Mouse (Mus musculus): ENCODE results near the gene Nr5a2. TPM values are rescaled to one million over a fixed set of nuclear protein-coding genes. Genes with fewer than 3 reads are reported as not detected.

The Nr5a2 gene
- total and polyA plus RNA-seq, 3 experiments: 0.16 TPM; not detected in 2

- H3K27me3 ChIP-seq (ENCODE audit: insufficient read depth, low read length): no peaks in the 10 kb centered on the region; the same call in 1 of the 2 replicates
- no peaks in the 10 kb centered on the region for H3K4me1 ChIP-seq (ENCODE audit: insufficient read depth, low read depth, low read length)
- no peak for DNase-seq (ENCODE audit: low spot score)
- no peak for ATAC-seq (ENCODE audit: extremely low read depth, insufficient number of reproducible peaks, low FRiP score, poor library complexity, severe bottlenecking)
- H3K9me3 ChIP-seq (replicated peaks): peaks cover 62% of the 10 kb centered on the region
- no peaks in the 10 kb centered on the region for H3K36me3 ChIP-seq (replicated peaks)
- TF ChIP-seq GATA1 (IDR thresholded peaks at IDR 0.05; ENCODE audit: borderline replicate concordance, low read length) (no peak), POLR2AphosphoS5 (IDR thresholded peaks at IDR 0.05; ENCODE audit: insufficient replicate concordance, low read depth, low read length) (no peak), TAL1 (conservative IDR thresholded peaks at IDR 0.05; ENCODE audit: low read depth, low read length) (no peak), GATA2 (IDR thresholded peaks at IDR 0.05; ENCODE audit: borderline replicate concordance, low read depth, low read length) (no peak), CTCF (IDR thresholded peaks at IDR 0.05; ENCODE audit: low read depth, low read length) (no peak)
- H3K4me3 ChIP-seq (ENCODE audit: low read depth, low read length): no peak overlapping the region; the same call in 1 of the 2 replicates
Observed at GRCm38 (mm10) chr1:136946806-136947393, 13.3 kb downstream of the Nr5a2 start.

- ATAC-seq (ENCODE audit: extremely low read depth, insufficient number of reproducible peaks, low FRiP score, poor library complexity, severe bottlenecking): no peak
- Histone ChIP-seq H3K27me3 (ENCODE audit: insufficient read depth, low read length) (no peaks in the 10 kb centered on the region; the same call in 1 of the 2 replicates), H3K4me1 (ENCODE audit: insufficient read depth, low read depth, low read length) (no peaks in the 10 kb centered on the region), H3K36me3 (replicated peaks) (no peaks in the 10 kb centered on the region), H3K4me3 (ENCODE audit: low read depth, low read length) (no peak overlapping the region), H3K9me3 (replicated peaks) (peaks cover 61% of the 10 kb centered on the region)
- DNase-seq (ENCODE audit: low spot score): no peak
- TF ChIP-seq GATA1 (IDR thresholded peaks at IDR 0.05; ENCODE audit: borderline replicate concordance, low read length): no peak
- TF ChIP-seq CTCF (IDR thresholded peaks at IDR 0.05; ENCODE audit: low read depth, low read length): no peak
- TF ChIP-seq TAL1 (conservative IDR thresholded peaks at IDR 0.05; ENCODE audit: low read depth, low read length): no peak
- no peak for TF ChIP-seq GATA2 (IDR thresholded peaks at IDR 0.05; ENCODE audit: borderline replicate concordance, low read depth, low read length)
- no peak for TF ChIP-seq POLR2AphosphoS5 (IDR thresholded peaks at IDR 0.05; ENCODE audit: insufficient replicate concordance, low read depth, low read length)
Observed at GRCm38 (mm10) chr1:136946404-136946803, 13.8 kb downstream of the Nr5a2 start.

GRCm38 (mm10) chr1:136945876-136946275, 14.4 kb downstream of the Nr5a2 start:
- Histone ChIP-seq H3K4me1 (ENCODE audit: insufficient read depth, low read depth, low read length) (no peaks in the 10 kb centered on the region), H3K36me3 (replicated peaks) (no peaks in the 10 kb centered on the region), H3K9me3 (replicated peaks) (peaks cover 57% of the 10 kb centered on the region), H3K27me3 (ENCODE audit: insufficient read depth, low read length) (no peaks in the 10 kb centered on the region; the same call in 1 of the 2 replicates), H3K4me3 (ENCODE audit: low read depth, low read length) (no peak overlapping the region)
- DNase-seq (ENCODE audit: low spot score) (no peak), ATAC-seq (ENCODE audit: extremely low read depth, insufficient number of reproducible peaks, low FRiP score, poor library complexity, severe bottlenecking) (no peak)
- TF ChIP-seq POLR2AphosphoS5 (IDR thresholded peaks at IDR 0.05; ENCODE audit: insufficient replicate concordance, low read depth, low read length) (no peak), GATA2 (IDR thresholded peaks at IDR 0.05; ENCODE audit: borderline replicate concordance, low read depth, low read length) (no peak), CTCF (IDR thresholded peaks at IDR 0.05; ENCODE audit: low read depth, low read length) (no peak), TAL1 (conservative IDR thresholded peaks at IDR 0.05; ENCODE audit: low read depth, low read length) (no peak), GATA1 (IDR thresholded peaks at IDR 0.05; ENCODE audit: borderline replicate concordance, low read length) (no peak)

- Histone ChIP-seq H3K27me3 (ENCODE audit: insufficient read depth, low read length) (no peaks in the 10 kb centered on the region; the same call in 1 of the 2 replicates), H3K4me1 (ENCODE audit: insufficient read depth, low read depth, low read length) (no peaks in the 10 kb centered on the region), H3K36me3 (replicated peaks) (no peaks in the 10 kb centered on the region), H3K9me3 (replicated peaks) (peaks cover 58% of the 10 kb centered on the region), H3K4me3 (ENCODE audit: low read depth, low read length) (no peak overlapping the region)
- TF ChIP-seq CTCF (IDR thresholded peaks at IDR 0.05; ENCODE audit: low read depth, low read length) (no peak), POLR2AphosphoS5 (IDR thresholded peaks at IDR 0.05; ENCODE audit: insufficient replicate concordance, low read depth, low read length) (no peak), TAL1 (conservative IDR thresholded peaks at IDR 0.05; ENCODE audit: low read depth, low read length) (no peak), GATA1 (IDR thresholded peaks at IDR 0.05; ENCODE audit: borderline replicate concordance, low read length) (no peak)
- ATAC-seq (ENCODE audit: extremely low read depth, insufficient number of reproducible peaks, low FRiP score, poor library complexity, severe bottlenecking): no peak
- DNase-seq (ENCODE audit: low spot score): no peak
Observed at GRCm38 (mm10) chr1:136945426-136945825, 14.8 kb downstream of the Nr5a2 start.

GRCm38 (mm10) chr1:136940603-136941002, 19.6 kb downstream of the Nr5a2 start:
- H3K36me3 ChIP-seq (replicated peaks): no peaks in the 10 kb centered on the region
- peaks cover 48% of the 10 kb centered on the region for H3K9me3 ChIP-seq (replicated peaks)
- no peaks in the 10 kb centered on the region for H3K27me3 ChIP-seq (ENCODE audit: insufficient read depth, low read length)
- no peak for DNase-seq (ENCODE audit: low spot score)
- no peak for ATAC-seq (ENCODE audit: extremely low read depth, insufficient number of reproducible peaks, low FRiP score, poor library complexity, severe bottlenecking)
- no peak overlapping the region for H3K4me3 ChIP-seq (ENCODE audit: low read depth, low read length)
- no peak for TF ChIP-seq GATA1 (IDR thresholded peaks at IDR 0.05; ENCODE audit: borderline replicate concordance, low read length)
- no peak for TF ChIP-seq POLR2AphosphoS5 (IDR thresholded peaks at IDR 0.05; ENCODE audit: insufficient replicate concordance, low read depth, low read length)
- TF ChIP-seq TAL1 (conservative IDR thresholded peaks at IDR 0.05; ENCODE audit: low read depth, low read length): no peak
- TF ChIP-seq GATA2 (IDR thresholded peaks at IDR 0.05; ENCODE audit: borderline replicate concordance, low read depth, low read length): no peak
- no peak for TF ChIP-seq CTCF (IDR thresholded peaks at IDR 0.05; ENCODE audit: low read depth, low read length)
- no peaks in the 10 kb centered on the region for H3K4me1 ChIP-seq (ENCODE audit: insufficient read depth, low read depth, low read length)

GRCm38 (mm10) chr1:136939220-136939619, 21.0 kb downstream of the Nr5a2 start:
- Histone ChIP-seq H3K27me3 (ENCODE audit: insufficient read depth, low read length) (no peaks in the 10 kb centered on the region), H3K36me3 (replicated peaks) (no peaks in the 10 kb centered on the region)
- TF ChIP-seq GATA2 (IDR thresholded peaks at IDR 0.05; ENCODE audit: borderline replicate concordance, low read depth, low read length): no peak
- no peak for TF ChIP-seq GATA1 (IDR thresholded peaks at IDR 0.05; ENCODE audit: borderline replicate concordance, low read length)
- no peak for TF ChIP-seq CTCF (IDR thresholded peaks at IDR 0.05; ENCODE audit: low read depth, low read length)
- no peak for TF ChIP-seq TAL1 (conservative IDR thresholded peaks at IDR 0.05; ENCODE audit: low read depth, low read length)
- TF ChIP-seq POLR2AphosphoS5 (IDR thresholded peaks at IDR 0.05; ENCODE audit: insufficient replicate concordance, low read depth, low read length): no peak

More at GRCm38 (mm10) chr1:136939220-136939619, 21.0 kb downstream of the Nr5a2 start:
- DNase-seq (ENCODE audit: low spot score) (no peak), ATAC-seq (ENCODE audit: extremely low read depth, insufficient number of reproducible peaks, low FRiP score, poor library complexity, severe bottlenecking) (no peak)
- peaks cover 52% of the 10 kb centered on the region for H3K9me3 ChIP-seq (replicated peaks)
- H3K4me3 ChIP-seq (ENCODE audit: low read depth, low read length): no peak overlapping the region
- no peaks in the 10 kb centered on the region for H3K4me1 ChIP-seq (ENCODE audit: insufficient read depth, low read depth, low read length)
